ENCODE assay signal across 7 mouse cellular contexts in genomic region chr14:31226978-31227377, GRCm38 (mm10). TPM values are rescaled to one million over a fixed set of nuclear protein-coding genes. Genes with fewer than 3 reads are reported as not detected.
DNase-seq lines count a peak whose midpoint lies in the region; ATAC-seq lines count a peak whose summit lies in the region.

No protein-coding gene starts in this region.

- peaks cover 8% of the 10 kb centered on the region for H3K4me1 ChIP-seq in forebrain, embryonic 15.5 days

- no peak overlapping the region for H3K4me3 ChIP-seq in forebrain, embryonic 15.5 days

- no peaks in the 10 kb centered on the region for H3K36me3 ChIP-seq in forebrain, embryonic 15.5 days

- H3K9me3 ChIP-seq in forebrain, embryonic 15.5 days: no peaks in the 10 kb centered on the region

- no peak overlapping the region for H3K27ac ChIP-seq in forebrain, embryonic 15.5 days (replicated peaks)

- H3K27me3 ChIP-seq in forebrain, embryonic 15.5 days: no peaks in the 10 kb centered on the region

- H3K4me2 ChIP-seq in forebrain, embryonic 15.5 days (replicated peaks): no peak overlapping the region

- DNase-seq in left cerebral cortex, adult 18-20 months (ENCODE audit: low spot score in 2 of 2): peak; percentile 44 to 67
- no peak for DNase-seq in left cerebral cortex, adult 11 months (ENCODE audit: low spot score)
- DNase-seq in heart, postnatal 25 days (ENCODE audit: low spot score): peak; percentile 58
- peak; percentile 42 to 66 for DNase-seq in left cerebral cortex, postnatal 25 days (ENCODE audit: low spot score in 2 of 2)
- DNase-seq in right cerebral cortex, postnatal 4 days: peak; percentile 56
- DNase-seq in thymus, postnatal 14 days: no peak

- WGBS in forebrain, embryonic 15.5 days: 51% methylated on average over 4 of the region's 4 CpGs

- intact Hi-C loops in heart, postnatal 25 days (cut with DNase I): no loop called here
- intact Hi-C loops in left cerebral cortex, postnatal 25 days (cut with DNase I): no loop called here

- H3K9ac ChIP-seq in forebrain, embryonic 15.5 days (replicated peaks): no peak overlapping the region

- peak; percentile 77 for ATAC-seq in forebrain, embryonic 15.5 days (replicated peaks)

RNA-seq across cellular contexts. Expression of gene Sema3g, which starts 9.3 kb away (rescaled TPM):
- 1 to 10 TPM; 4.7 to 5.3 TPM for total RNA-seq in left cerebral cortex, adult 18-20 months (2021)
- polyA plus RNA-seq in forebrain, embryonic 15.5 days (2015; fragmentation: Nextera tagmentation; extraction: Ambion mirVana): 0.53 and 0.61 TPM in 2 replicates
- total RNA-seq in heart, postnatal 25 days (2021): 10 to 100 TPM; 12.4 to 16.1 TPM
- 1 to 10 TPM; 4.9 to 5.5 TPM for total RNA-seq in left cerebral cortex, postnatal 25 days (2021)

RNA-seq across cellular contexts. Expression of gene Nisch, which starts 10.2 kb away (rescaled TPM):
- 100 to 1,000 TPM; 359 to 363 TPM for total RNA-seq in left cerebral cortex, adult 18-20 months (2021)
- 339 and 356 TPM in 2 replicates for polyA plus RNA-seq in forebrain, embryonic 15.5 days (2015; fragmentation: Nextera tagmentation; extraction: Ambion mirVana)
- total RNA-seq in heart, postnatal 25 days (2021): 100 to 1,000 TPM; 145 to 148 TPM
- total RNA-seq in left cerebral cortex, postnatal 25 days (2021): 100 to 1,000 TPM; 375 to 386 TPM

RNA-seq across cellular contexts. Expression of gene Tnnc1, which starts 18.9 kb away (rescaled TPM):
- 10 to 100 TPM; 18.8 to 20.1 TPM for total RNA-seq in left cerebral cortex, adult 18-20 months (2021)
- 1.7 and 2.2 TPM in 2 replicates for polyA plus RNA-seq in forebrain, embryonic 15.5 days (2015; fragmentation: Nextera tagmentation; extraction: Ambion mirVana)
- 1,000 to 10,000 TPM; 5,169 to 5,647 TPM for total RNA-seq in heart, postnatal 25 days (2021)
- 10 to 100 TPM; 65.9 to 79.1 TPM for total RNA-seq in left cerebral cortex, postnatal 25 days (2021)

RNA-seq across cellular contexts. Expression of gene Phf7, which starts 24.1 kb away (rescaled TPM):
- 1 to 10 TPM; 3.2 to 4.1 TPM for total RNA-seq in left cerebral cortex, adult 18-20 months (2021)
- polyA plus RNA-seq in forebrain, embryonic 15.5 days (2015; fragmentation: Nextera tagmentation; extraction: Ambion mirVana): 11.9 and 13.1 TPM in 2 replicates
- total RNA-seq in heart, postnatal 25 days (2021): 1 to 10 TPM; 3.4 to 4.1 TPM
- total RNA-seq in left cerebral cortex, postnatal 25 days (2021): 1 to 10 TPM; 3.2 to 4.2 TPM

RNA-seq across cellular contexts. Expression of gene Bap1, which starts 24.3 kb away (rescaled TPM):
- total RNA-seq in left cerebral cortex, adult 18-20 months (2021): 100 to 1,000 TPM; 145 TPM
- 132 and 136 TPM in 2 replicates for polyA plus RNA-seq in forebrain, embryonic 15.5 days (2015; fragmentation: Nextera tagmentation; extraction: Ambion mirVana)
- total RNA-seq in heart, postnatal 25 days (2021): 10 to 100 TPM; 39.5 to 45.5 TPM
- 100 to 1,000 TPM; 138 to 146 TPM for total RNA-seq in left cerebral cortex, postnatal 25 days (2021)

Comparison
In these comparisons a context has a peak if more than half of its experiments do, and no peak if none do; other contexts are left out.
1. DNase-seq: peak in left cerebral cortex, adult 18-20 months (2 of 2), heart, postnatal 25 days (single experiment), left cerebral cortex, postnatal 25 days (2 of 2) and right cerebral cortex, postnatal 4 days (single experiment); none in left cerebral cortex, adult 11 months (single experiment) and thymus, postnatal 14 days (single experiment).
2. RNA of gene Tnnc1, which starts 18.9 kb away (total RNA-seq): 5,169 to 5,647 TPM in heart, postnatal 25 days; 65.9 to 79.1 TPM in left cerebral cortex, postnatal 25 days and 18.8 to 20.1 TPM in left cerebral cortex, adult 18-20 months; every median in the first group is over 10 times any median in the second.